Mouse (Mus musculus): ENCODE results near the gene Efcab2.
A peak's percentile ranks its signal among the peaks of the same experiment; 100 is the strongest.
"Not testable (repeated sequence)": the region's sequence is repeated elsewhere in the genome, so short reads cannot be mapped to it uniquely, and the experiment has no call there.

The Efcab2 gene

GRCm38 (mm10) chr1:178401960-178402359 is 3.9 kb upstream of the Efcab2 start:
- DNase-seq (ENCODE audit: low spot score in 2 of 2): no peak

DNA sequence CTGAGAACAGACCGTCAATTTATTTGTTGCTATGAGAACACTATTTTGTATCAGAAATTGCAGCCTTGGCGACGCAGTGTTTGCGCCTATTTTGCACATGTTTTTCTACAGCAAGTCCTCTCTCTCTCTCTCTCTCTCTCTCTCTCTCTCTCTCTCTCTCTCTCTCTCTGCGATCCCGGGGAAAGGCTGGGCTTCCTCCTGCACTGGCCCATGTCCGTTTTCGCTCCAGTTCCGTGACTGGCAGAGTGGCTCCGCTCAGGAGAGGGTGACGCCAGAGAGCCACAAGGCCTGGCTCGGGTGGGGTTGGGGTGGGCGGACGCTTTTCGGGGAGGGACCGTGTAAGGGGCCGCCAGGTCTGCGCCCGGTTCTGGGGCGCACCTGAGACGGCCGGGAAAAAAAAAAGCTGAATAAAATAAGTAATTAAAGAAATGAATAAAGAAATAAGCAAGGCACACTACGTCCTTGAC is 407 bp upstream of the Efcab2 start:
- DNase-seq (ENCODE audit: low spot score in 2 of 2): peak; percentile 30 to 41

GRCm38 (mm10) chr1:178406765-178407645 is 1.1 kb downstream of the Efcab2 start:
- no peak for DNase-seq (ENCODE audit: low spot score in 2 of 2)

GRCm38 (mm10) chr1:178407651-178408050 is 1.8 kb downstream of the Efcab2 start:
- no peak for DNase-seq (ENCODE audit: low spot score in 2 of 2)

DNA sequence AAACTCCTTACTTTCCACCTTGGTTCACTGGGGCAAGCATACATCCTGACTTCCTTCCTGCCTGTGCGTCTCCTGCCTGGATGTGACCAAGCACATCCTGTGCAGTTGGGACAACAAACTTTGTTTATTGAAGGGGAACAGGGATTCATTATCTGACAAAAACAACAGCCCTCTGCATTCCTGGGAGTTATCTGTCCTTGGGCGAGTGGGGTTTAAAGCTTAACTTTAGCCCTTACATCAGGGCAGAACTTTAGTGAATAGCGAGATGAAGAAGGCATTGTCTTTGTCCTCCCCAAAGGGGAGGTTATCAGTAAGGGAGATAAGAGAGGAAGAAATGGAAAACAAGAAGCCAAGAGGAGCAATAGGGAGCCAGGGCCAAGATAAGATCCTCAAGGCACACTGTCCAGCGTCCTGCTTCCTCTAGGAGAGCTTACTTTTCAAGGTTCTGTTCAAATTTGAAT is 3.0 kb downstream of the Efcab2 start:
- no peak for DNase-seq (ENCODE audit: low spot score in 2 of 2)

GRCm38 (mm10) chr1:178413367-178413766 is 7.5 kb downstream of the Efcab2 start:
- DNase-seq (ENCODE audit: low spot score in 2 of 2): not testable (repeated sequence)

DNA sequence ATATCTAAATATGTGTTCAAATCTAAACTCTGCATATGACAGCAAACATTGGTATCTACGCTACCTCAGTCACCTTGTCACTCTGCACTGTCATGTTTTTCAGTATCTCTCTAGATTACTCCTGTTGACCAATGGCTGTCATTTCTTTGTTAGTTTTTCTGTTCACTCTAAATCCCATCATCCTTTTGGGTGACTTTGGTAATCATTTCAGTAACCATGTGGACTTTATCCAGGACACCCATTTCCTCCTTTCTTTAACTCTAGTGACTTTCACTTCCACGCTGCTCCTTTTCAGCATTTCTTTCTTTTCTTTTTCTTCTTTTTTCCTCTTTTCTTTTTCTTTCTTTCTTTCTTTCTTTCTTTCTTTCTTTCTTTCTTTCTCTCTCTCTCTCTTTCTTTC is 13.7 kb downstream of the Efcab2 start:
- no peak for DNase-seq (ENCODE audit: low spot score in 2 of 2)

GRCm38 (mm10) chr1:178423662-178424061 is 17.8 kb downstream of the Efcab2 start:
- DNase-seq (ENCODE audit: low spot score in 2 of 2): no peak

GRCm38 (mm10) chr1:178431619-178432444 is 25.9 kb downstream of the Efcab2 start:
- no peak for DNase-seq (ENCODE audit: low spot score in 2 of 2)

- DNase-seq (ENCODE audit: low spot score in 2 of 2): no peak
Measured at GRCm38 (mm10) chr1:178433619-178434018, 27.7 kb downstream of the Efcab2 start.

- no peak for DNase-seq (ENCODE audit: low spot score in 2 of 2)
Measured at GRCm38 (mm10) chr1:178444407-178444806, 38.5 kb downstream of the Efcab2 start.

- DNase-seq (ENCODE audit: low spot score in 2 of 2): no peak
Measured at GRCm38 (mm10) chr1:178447036-178447435, 41.2 kb downstream of the Efcab2 start.

DNA sequence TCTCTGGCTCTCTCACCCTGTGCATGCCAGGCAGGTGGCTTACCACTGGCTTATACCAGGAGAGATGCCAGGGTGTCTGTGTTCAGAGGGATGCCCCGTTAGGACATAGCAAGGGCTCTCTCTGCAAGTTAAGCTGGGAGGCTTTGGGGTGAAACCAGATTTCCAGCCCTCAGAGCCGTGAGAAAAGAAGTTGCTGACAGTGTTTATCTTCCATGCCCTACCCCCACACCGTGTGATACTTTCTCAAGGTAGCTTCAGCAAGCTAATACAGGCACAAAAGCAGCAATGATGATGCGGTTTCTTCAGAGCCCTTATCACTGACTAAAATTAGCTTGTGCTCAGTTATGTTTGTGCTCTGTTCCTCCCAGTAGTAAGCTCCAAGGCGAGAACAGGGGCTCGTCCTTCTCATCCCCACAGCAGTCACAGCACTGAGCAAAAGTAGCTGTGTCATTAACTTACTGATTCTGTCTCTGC is 42.4 kb downstream of the Efcab2 start:
- no peak for DNase-seq (ENCODE audit: low spot score in 2 of 2)

DNA sequence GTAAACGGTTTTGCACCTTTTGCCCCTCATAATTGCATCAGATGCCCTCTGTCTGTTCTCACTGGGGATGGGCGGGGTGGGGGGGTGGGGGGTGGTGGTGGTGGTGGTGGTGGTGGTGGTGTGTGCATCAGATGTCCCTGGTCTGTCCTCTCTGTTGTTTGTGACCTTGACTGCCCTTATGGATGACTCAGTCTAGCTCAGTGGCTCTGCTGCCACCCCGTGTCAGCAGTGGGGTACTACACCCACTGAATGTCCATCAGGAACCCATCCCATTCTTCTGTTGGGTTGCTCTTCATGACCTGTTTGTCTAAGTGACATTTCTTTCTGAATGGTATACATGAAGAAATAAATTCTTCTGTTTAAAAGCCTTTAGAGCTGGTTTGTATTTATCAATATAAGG is 43.3 kb downstream of the Efcab2 start:
- DNase-seq (ENCODE audit: low spot score in 2 of 2): peak; percentile 65 to 71

DNA sequence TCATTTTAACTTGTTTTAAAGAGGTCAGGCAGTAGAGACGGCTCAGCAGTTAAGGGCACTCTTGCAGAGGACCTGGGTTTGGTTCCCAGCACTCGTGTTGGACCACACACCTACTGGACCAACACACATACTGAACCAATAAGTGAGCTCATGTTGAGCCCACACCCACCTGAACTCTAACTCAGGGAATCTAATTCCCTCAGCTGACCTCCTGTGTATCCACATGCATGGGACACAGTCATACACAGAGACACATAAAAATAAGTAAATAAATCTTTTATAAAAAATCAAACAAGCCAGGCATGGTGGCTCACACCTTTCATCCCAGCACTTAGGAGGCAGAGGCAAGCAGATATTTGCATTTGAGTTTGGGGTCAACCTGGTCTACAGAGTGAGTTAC is 44.0 kb downstream of the Efcab2 start:
- DNase-seq (ENCODE audit: low spot score in 2 of 2): no peak

DNA sequence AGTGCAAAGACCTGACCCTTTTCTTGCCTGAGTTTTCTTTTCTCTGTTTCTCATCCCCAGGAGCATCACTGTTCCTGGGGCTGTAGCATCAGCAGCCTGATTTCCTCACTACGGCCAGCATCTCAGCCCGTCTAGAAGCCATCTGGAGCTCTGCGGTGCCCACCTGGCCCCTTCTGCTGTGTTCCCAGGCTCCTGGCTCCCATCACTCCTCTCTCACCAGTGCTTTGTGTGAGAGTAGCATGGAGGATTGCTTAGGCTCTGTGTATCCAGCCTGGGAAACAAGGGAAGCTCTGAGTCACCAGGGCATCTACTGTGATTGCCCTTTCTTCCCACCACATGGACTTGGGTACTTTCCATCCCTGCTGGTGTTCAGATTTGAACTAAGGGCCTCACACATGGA is 48.2 kb downstream of the Efcab2 start:
- no peak for DNase-seq (ENCODE audit: low spot score in 2 of 2)

- DNase-seq (ENCODE audit: low spot score in 2 of 2): no peak
Measured at GRCm38 (mm10) chr1:178455120-178455519, 49.2 kb downstream of the Efcab2 start.

DNA sequence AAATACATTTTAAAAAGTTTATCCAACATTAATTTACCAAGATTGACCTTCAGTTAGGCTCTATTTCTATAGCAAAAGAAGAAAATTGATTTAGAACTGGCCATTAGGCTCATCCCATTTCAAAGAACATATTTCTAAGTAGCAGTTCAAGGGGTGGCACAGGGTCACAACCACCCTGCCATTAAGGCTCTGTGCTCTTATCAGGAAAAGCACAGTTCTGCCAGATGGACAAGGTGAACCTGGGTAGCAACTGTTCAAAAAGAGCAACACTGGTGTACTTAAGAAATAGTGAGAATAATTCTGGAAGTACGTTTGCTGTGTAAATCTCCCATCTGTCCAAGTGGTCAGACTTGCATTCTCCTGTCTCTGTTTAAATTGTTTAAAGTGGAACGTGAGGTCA is 52.1 kb downstream of the Efcab2 start:
- no peak for DNase-seq (ENCODE audit: low spot score in 2 of 2)

GRCm38 (mm10) chr1:178463712-178464111 is 57.8 kb downstream of the Efcab2 start:
- DNase-seq (ENCODE audit: low spot score in 2 of 2): peak; percentile 77 to 81

- DNase-seq (ENCODE audit: low spot score in 2 of 2): no peak
Measured at GRCm38 (mm10) chr1:178464140-178464539, 58.3 kb downstream of the Efcab2 start.

DNA sequence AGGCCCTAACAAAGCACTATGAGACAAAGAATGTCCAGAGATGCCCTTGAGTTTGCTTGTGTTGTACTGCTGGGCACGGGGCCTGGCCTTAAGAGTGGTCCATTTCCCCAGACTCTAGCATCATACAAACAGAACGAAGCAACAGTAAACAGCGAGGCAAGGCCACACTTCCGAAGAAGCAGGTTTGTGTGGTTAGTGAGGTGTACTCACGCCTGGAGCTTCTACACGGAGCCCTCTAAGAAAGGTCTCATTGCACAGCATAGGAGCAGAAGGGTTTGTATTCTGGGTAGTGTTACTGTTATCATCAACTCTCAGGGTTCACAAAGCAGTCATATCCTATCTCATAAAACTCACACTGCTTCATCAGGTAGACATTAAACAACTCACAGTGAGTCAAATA is 61.7 kb downstream of the Efcab2 start:
- DNase-seq (ENCODE audit: low spot score in 2 of 2): no peak

- no peak for DNase-seq (ENCODE audit: low spot score in 2 of 2)
Measured at GRCm38 (mm10) chr1:178468280-178468679, 62.4 kb downstream of the Efcab2 start.
